Mouse (Mus musculus) ES-Bruce4 (cell line): ENCODE measurements around the gene Rora. TPM values are rescaled to one million over a fixed set of nuclear protein-coding genes. Genes with fewer than 3 reads are reported as not detected.
"Not testable (repeated sequence)": the region's sequence is repeated elsewhere in the genome, so short reads cannot be mapped to it uniquely, and the experiment has no call there.

ENCODE experiments used
- H3K27ac ChIP-seq: 2 replicates; pipeline ENCODE4 v1.5.1; 2012; ENCODE audit warnings: low read length, inconsistent platforms; ENCODE audit not compliant: insufficient read depth
- H3K27me3 ChIP-seq: 2 replicates; pipeline ENCODE4 v1.6.1; 2012; ENCODE audit warnings: mild to moderate bottlenecking, low read length, inconsistent platforms; ENCODE audit not compliant: control insufficient read depth, poor library complexity, insufficient read depth, severe bottlenecking
- H3K36me3 ChIP-seq: 2 replicates; pipeline ENCODE4 v1.6.1; 2012; ENCODE audit warnings: inconsistent platforms, mild to moderate bottlenecking, low read length, moderate library complexity; ENCODE audit not compliant: control insufficient read depth, poor library complexity, insufficient read depth, severe bottlenecking
- H3K4me1 ChIP-seq: one replicate; pipeline ENCODE4 v1.8.1; 2011; ENCODE audit warnings: low read length; ENCODE audit not compliant: control insufficient read depth, insufficient read depth
- H3K4me3 ChIP-seq: 2 replicates; pipeline ENCODE4 v1.5.1; 2011; ENCODE audit warnings: low read depth, mild to moderate bottlenecking, low read length
- H3K9ac ChIP-seq: 2 replicates; pipeline ENCODE4 v1.6.1; 2012; ENCODE audit warnings: low read depth, mild to moderate bottlenecking, inconsistent platforms; ENCODE audit not compliant: poor library complexity, severe bottlenecking
- H3K9me3 ChIP-seq: replicated peaks from 2 replicates; pipeline ENCODE4 v1.6.1; 2012; ENCODE audit warnings: mild to moderate bottlenecking, low read length, inconsistent platforms; ENCODE audit not compliant: control insufficient read depth, poor library complexity, insufficient read depth, severe bottlenecking
- CTCF ChIP-seq: IDR thresholded peaks from one replicate; pipeline ENCODE4 v1.8.1; 2011; ENCODE audit warnings: low read depth, low read length
- EP300 ChIP-seq: IDR thresholded peaks from 2 replicates; pipeline ENCODE4 v1.6.1; 2011; ENCODE audit warnings: low read depth, low read length; ENCODE audit not compliant: insufficient read depth
- POLR2A ChIP-seq: IDR thresholded peaks from one replicate; pipeline ENCODE4 v1.8.1; 2011; ENCODE audit warnings: low read length; ENCODE audit not compliant: insufficient read depth
- polyA plus RNA-seq: library from polyadenylated mRNA; stranded (reverse); fragments of >200 nt; gene quantifications from 2 replicates; pipeline ENCODE4 v1.2.4, GENCODE M21; 2011; ENCODE audit warnings: low read depth; ENCODE audit not compliant: missing spikeins, insufficient read depth, insufficient read length

Gene Rora
- polyA plus RNA-seq, 1 experiment, result 3.6 TPM

DNA sequence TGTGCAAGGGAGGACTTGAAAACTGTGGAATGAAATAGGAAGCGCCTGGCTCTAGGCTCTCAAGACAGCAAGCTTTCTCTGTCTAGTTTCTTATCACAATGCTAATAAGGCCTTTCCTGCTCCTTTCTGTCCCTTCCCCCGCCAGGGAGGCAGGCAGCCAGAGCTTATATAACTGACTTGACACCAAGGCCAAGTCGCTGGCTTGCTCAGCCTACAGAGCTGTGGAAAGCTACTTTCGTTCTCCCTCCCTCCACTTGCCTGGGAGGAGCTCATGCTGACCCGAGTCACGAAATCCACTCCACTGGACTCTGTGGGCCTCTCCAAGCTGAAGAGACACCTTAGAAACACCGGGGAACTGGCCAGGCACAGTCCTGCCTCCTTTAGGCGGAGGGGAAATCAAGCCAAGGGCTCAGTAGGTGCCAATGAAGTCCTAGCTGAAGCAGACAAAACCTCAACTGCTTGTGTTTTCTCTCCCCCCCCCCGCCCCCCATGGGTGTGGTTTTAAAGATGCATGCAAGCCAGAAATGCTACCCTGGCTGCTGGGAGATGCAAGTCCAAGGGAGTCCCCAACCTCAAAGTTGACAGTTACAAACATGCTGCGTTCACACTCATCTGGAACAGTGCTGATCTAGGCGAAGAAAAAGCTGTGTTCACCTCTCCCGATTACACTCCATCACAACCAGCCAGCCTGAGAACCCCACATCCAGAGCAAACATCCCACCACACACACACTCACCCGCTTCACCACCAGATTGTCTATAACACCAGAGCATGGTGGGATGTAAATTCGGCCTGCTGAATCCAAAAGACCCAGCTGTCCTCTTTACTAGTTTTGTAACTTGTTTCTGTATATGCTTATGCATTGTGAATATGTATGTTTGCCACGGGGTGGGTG, 438.8 kb downstream of the Rora start:
- Histone ChIP-seq H3K9me3 (no peaks in the 10 kb centered on the region), H3K4me1 (no peaks in the 10 kb centered on the region), H3K36me3 (no peaks in the 10 kb centered on the region), H3K4me3 (no peak overlapping the region), H3K9ac (no peak overlapping the region), H3K27ac (no peak overlapping the region), H3K27me3 (no peaks in the 10 kb centered on the region)
- TF ChIP-seq POLR2A (no peak), EP300 (no peak), CTCF (no peak)

DNA sequence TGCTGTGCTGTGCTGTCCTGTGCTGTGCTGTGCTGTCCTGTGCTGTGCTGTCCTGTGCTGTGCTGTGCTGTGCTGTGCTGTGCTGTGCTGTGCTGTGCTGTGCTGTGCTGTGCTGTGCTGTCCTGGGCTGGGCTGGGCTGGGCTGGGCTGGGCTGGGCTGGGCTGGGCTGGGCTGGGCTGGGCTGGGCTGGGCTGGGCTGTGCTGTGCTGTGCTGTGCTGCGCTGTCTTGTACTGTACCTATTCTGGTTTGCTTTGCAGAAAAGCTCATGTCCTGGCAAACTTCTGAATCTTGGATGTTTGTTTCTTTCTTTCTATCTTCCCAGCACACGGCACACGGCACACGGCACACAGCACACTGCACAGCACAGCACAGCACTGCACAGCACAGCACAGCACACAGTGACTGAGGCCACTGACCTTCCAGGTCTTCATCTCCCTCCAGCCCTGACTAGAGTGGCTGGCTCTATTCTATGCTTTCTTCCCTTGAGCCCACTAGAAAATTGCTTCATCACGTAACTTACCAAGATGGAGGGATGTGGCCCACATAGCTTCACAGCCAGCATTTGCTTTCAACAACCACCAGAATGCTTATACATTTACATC, 446.7 kb downstream of the Rora start:
- not testable (repeated sequence) for H3K27me3 ChIP-seq, H3K4me1 ChIP-seq, H3K36me3 ChIP-seq, H3K9ac ChIP-seq, H3K27ac ChIP-seq, H3K4me3 ChIP-seq, H3K9me3 ChIP-seq

DNA sequence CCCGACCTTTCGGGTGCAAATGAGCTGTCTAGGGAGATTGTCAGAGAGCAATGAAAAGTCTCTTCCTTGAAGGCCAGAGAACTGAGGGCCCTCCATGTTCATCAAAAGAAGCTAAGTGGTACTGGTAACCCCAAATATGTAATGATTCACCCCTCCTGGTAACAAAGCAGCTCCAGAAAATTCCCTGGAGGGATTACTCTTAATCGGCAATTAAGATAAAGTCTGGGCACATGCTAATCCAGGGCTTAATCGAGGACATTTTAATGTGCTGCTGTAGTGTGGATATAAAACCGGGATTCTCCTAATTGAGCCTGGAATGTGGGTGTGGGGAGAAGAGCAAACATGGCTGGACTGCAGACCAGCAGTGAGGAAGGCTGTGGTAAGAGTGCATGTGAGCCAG, 450.7 kb downstream of the Rora start:
- no peaks in the 10 kb centered on the region for H3K9me3 ChIP-seq

DNA sequence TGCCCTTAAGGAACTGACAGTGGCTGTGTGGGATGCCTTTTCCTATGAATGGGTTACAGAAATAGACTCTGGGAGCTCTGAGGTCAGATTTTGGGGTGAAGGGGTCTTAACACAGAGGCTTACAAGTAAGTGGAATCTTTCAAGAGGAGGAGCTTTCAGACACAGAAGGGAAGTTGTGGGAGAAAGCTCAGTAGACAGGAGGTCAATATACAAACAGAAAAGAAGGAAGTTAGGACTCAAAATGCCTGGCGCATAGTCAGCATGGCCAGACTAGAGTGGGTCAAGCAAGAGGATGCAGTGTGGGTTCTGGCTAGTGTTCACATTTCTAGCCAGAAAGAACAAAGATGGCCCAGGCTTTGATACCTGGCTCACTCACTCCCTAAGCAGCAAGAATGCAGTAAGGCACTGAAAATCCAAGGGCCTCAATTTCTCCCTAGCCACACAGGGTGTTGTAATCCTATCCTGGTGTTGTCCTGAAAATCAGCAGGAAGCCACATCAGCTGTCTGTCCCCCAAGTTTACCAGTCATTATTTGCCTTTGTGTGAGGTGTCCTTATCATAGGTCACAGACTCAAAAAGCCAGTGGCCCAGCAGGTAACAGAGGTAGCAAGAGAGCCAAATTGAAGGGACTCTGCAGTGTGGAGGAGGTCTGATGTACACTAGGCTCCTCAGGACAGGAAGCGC, 456.2 kb downstream of the Rora start:
- H3K4me1 ChIP-seq, result no peaks in the 10 kb centered on the region

More for the DNA sequence above, 450.7 kb downstream of the Rora start:
- TF ChIP-seq CTCF (no peak), EP300 (no peak), POLR2A (no peak)
- H3K27ac ChIP-seq, result no peak overlapping the region
- no peak overlapping the region for H3K9ac ChIP-seq
- no peak overlapping the region for H3K4me3 ChIP-seq
- H3K4me1 ChIP-seq, result no peaks in the 10 kb centered on the region
- H3K27me3 ChIP-seq, result no peaks in the 10 kb centered on the region
- H3K36me3 ChIP-seq, result no peaks in the 10 kb centered on the region

GRCm38 (mm10) chr9:69110301-69110674, 456.7 kb downstream of the Rora start:
- TF ChIP-seq EP300 (no peak), CTCF (no peak), POLR2A (no peak)
- no peaks in the 10 kb centered on the region for H3K4me1 ChIP-seq
- no peaks in the 10 kb centered on the region for H3K27me3 ChIP-seq
- H3K9me3 ChIP-seq, result no peaks in the 10 kb centered on the region
- H3K36me3 ChIP-seq, result no peaks in the 10 kb centered on the region
- no peak overlapping the region for H3K4me3 ChIP-seq
- no peak overlapping the region for H3K27ac ChIP-seq
- no peak overlapping the region for H3K9ac ChIP-seq

More for the DNA sequence above, 456.2 kb downstream of the Rora start:
- no peak overlapping the region for H3K9ac ChIP-seq
- H3K9me3 ChIP-seq, result no peaks in the 10 kb centered on the region
- H3K36me3 ChIP-seq, result no peaks in the 10 kb centered on the region
- no peak for TF ChIP-seq POLR2A
- TF ChIP-seq CTCF, result no peak
- TF ChIP-seq EP300, result no peak
- H3K4me3 ChIP-seq, result no peak overlapping the region
- no peak overlapping the region for H3K27ac ChIP-seq
- H3K27me3 ChIP-seq, result no peaks in the 10 kb centered on the region

DNA sequence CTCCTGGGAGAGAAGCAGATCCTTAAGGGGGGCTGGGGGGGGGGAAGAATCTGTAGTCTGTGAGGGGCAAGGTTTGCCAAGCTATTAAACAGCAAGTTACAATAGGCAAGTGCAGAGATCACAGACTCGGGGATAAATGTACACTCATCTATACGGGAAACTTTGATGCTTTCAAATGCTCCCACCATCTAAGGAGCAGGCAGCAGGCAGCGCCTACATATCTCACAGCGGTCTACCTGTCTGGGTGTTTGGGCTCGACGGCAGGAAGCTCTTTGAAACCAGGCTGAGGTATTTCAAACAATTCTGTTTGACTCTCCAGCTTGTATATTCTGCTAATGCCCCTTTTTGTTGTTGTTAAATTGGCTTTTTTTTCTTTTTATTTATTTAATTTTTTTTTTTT, 457.1 kb downstream of the Rora start:
- Histone ChIP-seq H3K27me3 (no peaks in the 10 kb centered on the region), H3K4me1 (no peaks in the 10 kb centered on the region), H3K27ac (no peak overlapping the region), H3K4me3 (no peak overlapping the region), H3K36me3 (no peaks in the 10 kb centered on the region), H3K9me3 (no peaks in the 10 kb centered on the region), H3K9ac (no peak overlapping the region)
- no peak for TF ChIP-seq CTCF
- TF ChIP-seq EP300, result no peak
- TF ChIP-seq POLR2A, result no peak
